Mouse (Mus musculus) intestine, postnatal 0 days (tissue): Measurements from ENCODE around the gene Alg12. TPM values are rescaled to one million over a fixed set of nuclear protein-coding genes. Genes with fewer than 3 reads are reported as not detected.
A peak's percentile ranks its signal among the peaks of the same experiment; 100 is the strongest.

Source experiments
- ATAC-seq: fragments of 200-750 bp; cut with Nextera tagmentation; 2 replicates; pipeline ENCODE4 v1.8.0; 2017; ENCODE audit warnings: mild to moderate bottlenecking, moderate TSS enrichment, moderate library complexity
- H3K27ac ChIP-seq: fragments of 300-500 bp; sonication (generic); 2 replicates; pipeline ENCODE4 v1.5.1; 2014; ENCODE audit warnings: mild to moderate bottlenecking, low read depth, low read length, moderate library complexity
- H3K27me3 ChIP-seq: fragments of 300-500 bp; sonication (generic); replicated peaks from 2 replicates; pipeline ENCODE4 v1.6.1; 2014; ENCODE audit warnings: low read length, mixed read lengths; ENCODE audit not compliant: control insufficient read depth, insufficient read depth
- H3K36me3 ChIP-seq: fragments of 300-500 bp; sonication (generic); 2 replicates; pipeline ENCODE4 v1.6.1; 2014; ENCODE audit warnings: mild to moderate bottlenecking, moderate library complexity; ENCODE audit not compliant: control insufficient read depth, insufficient read depth
- H3K4me1 ChIP-seq: fragments of 300-500 bp; sonication (generic); replicated peaks from 2 replicates; pipeline ENCODE4 v1.6.1; 2014; ENCODE audit warnings: antibody characterized with exemption, low read length, mixed read lengths; ENCODE audit not compliant: control insufficient read depth, insufficient read depth
- H3K4me2 ChIP-seq: fragments of 300-500 bp; sonication (generic); replicated peaks from 2 replicates; pipeline ENCODE4 v1.6.1; 2014; ENCODE audit warnings: low read depth, mild to moderate bottlenecking, moderate library complexity
- H3K4me3 ChIP-seq: fragments of 300-500 bp; sonication (generic); 2 replicates; pipeline ENCODE4 v1.5.1; 2014; ENCODE audit warnings: low read depth, low read length
- H3K9ac ChIP-seq: fragments of 300-500 bp; sonication (generic); 2 replicates; pipeline ENCODE4 v1.6.1; 2014; ENCODE audit warnings: mild to moderate bottlenecking, low read depth, low read length
- H3K9me3 ChIP-seq: fragments of 300-500 bp; sonication (generic); 2 replicates; pipeline ENCODE4 v1.6.1; 2016; ENCODE audit warnings: mixed run types; ENCODE audit not compliant: control insufficient read depth
- CTCF ChIP-seq: sonication (generic); IDR thresholded peaks from 2 replicates; pipeline ENCODE4 v1.5.1; 2016; ENCODE audit warnings: low read depth, mild to moderate bottlenecking, control low read depth, antibody characterized with exemption, moderate library complexity
- WGBS: fragments of 180-500 bp; shearing (Covaris S2); extraction: QIAGEN DNeasy Blood & Tissue Kit; methylation state at CpG from one replicate; pipeline ENCODE4 v1.1.7; 2014; 5-methylcytosine and 5-hydroxymethylcytosine counted together
- polyA plus RNA-seq: library from polyadenylated mRNA; unstranded; fragments of >200 nt; fragmentation: Nextera tagmentation; extraction: Ambion mirVana; gene quantifications from 2 replicates; pipeline ENCODE4 v1.2.1, GENCODE M21; 2015

The Alg12 gene
- polyA plus RNA-seq, 1 experiment from 2014 or later, result 7.3 TPM

DNA sequence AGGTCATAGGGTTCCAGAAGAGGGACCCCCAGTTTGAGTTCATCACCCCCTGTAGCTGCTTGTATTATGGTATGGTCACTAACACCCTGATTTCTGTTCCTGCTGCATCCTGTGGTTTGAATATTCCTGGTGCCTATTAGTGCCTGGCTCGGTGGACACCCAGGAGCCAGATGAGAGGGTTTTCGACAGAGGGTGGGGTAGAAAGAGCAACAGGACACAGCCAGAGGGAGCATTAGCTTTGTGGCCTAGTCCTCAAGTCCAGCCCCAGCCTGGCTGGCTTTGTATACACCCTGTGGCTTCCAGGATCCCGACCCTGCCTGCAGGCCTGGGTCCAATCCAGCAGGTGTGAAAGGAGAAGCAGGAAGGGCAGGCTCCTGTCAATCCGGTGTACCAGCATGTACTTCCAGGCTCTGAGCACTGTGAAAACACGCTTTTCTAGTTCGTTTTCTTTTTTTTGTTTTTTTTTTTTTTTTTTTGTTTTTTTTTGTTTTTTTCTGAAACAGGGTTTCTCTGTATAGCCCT, 36.8 kb upstream of the Alg12 start:
- no peaks in the 10 kb centered on the region for H3K27me3 ChIP-seq
- no peak for ATAC-seq
- peaks cover 10% of the 10 kb centered on the region for H3K4me1 ChIP-seq
- no peak overlapping the region for H3K4me2 ChIP-seq
- no peak overlapping the region for H3K9ac ChIP-seq
- TF ChIP-seq CTCF, result no peak
- H3K4me3 ChIP-seq, result no peak overlapping the region
- H3K9me3 ChIP-seq, result no peaks in the 10 kb centered on the region
- 70% methylated on average over 6 of the region's 6 CpGs for WGBS
- H3K36me3 ChIP-seq, result no peaks in the 10 kb centered on the region
- H3K27ac ChIP-seq, result no peak overlapping the region

DNA sequence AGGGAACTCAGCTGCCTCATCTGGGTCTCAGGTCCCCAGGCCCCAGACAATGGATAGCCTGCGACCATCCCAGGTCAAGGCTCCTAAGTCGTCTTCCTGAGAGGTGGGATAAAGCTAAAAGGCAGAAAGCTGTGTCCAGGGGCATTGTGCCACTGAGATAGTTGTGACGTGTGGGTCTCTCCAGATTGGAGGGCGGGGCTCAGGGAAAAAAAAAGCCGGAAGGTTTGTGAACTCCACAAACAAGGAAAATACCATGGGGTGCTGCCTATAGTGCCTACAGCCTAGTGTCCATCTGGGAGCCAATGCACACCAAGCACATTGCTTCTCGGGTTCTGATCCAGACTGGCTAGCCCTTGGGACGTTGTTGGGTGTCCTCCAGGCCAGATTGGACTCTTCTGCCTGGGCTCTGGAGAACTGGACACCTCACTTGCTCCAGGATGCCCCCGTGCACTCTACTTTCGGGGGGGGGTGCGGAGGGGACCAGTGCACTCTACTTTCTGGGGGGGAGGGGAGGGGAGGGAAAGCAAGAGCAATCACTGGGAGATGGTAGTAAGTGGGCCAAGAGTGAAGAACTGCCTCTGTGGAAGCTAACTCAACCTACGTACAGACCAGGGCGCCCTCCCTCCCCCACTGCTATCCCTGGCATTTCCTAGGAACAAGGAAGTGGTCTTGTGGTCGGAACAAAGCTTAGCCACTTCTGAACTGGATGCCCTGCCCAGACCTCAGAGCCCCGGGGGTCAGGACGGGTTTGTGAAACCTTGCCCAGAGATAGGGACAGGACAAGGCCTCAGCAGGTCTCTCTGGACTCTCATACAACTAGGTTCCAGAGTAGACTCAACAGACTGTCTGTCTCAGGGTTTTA, 36.1 kb upstream of the Alg12 start:
- Histone ChIP-seq H3K27ac (no peak overlapping the region), H3K4me2 (0 out of 2 replicates have a peak overlapping the region, but pooled peaks have one; percentile 6), H3K36me3 (no peaks in the 10 kb centered on the region), H3K27me3 (no peaks in the 10 kb centered on the region), H3K9ac (no peak overlapping the region), H3K4me1 (peaks cover 15% of the 10 kb centered on the region), H3K4me3 (no peak overlapping the region), H3K9me3 (no peaks in the 10 kb centered on the region)
- ATAC-seq, result no peak
- TF ChIP-seq CTCF, result no peak
- WGBS, result 66% methylated on average over 14 of the region's 15 CpGs

DNA sequence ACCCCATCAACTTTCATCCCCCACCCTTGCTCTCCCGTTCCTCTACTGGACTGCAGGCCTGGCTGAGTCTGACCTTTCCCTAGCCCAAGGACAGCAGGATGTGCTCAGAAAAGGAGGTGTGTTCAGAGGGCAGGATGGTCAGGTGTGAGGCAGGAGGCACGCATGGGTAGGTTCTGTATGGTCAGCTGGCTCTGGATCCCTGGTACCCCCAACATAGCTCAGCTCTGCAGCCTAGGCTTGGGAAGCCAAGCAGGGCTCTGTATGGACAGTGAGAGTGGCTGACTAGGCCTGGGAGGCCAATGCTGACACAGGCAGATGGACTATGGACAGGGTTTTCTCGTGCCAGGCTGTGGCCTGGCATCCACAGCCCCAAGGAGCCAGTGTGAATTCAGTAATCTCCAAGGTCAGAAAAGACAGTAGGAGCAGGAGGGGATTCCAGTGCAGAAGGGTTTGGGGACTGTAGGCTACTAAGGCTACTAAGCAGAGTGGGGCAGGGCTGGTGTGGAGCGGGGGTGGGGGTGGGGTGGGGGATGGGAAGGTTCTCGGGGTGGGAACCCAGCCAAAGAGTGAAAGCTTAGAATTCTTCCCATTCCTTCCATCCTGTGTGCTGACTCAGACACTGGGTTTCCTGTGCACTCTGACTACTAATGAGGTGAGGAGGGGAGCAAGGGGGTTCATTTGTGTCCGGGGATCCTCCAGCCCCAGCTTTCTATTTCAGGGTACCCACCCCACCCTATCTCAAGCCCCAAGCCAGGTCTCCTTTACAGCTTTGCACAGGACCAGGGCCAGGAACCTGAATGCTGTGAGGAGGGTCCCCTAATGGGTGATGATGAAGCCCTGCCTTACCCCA, 35.2 kb upstream of the Alg12 start:
- H3K36me3 ChIP-seq, result no peaks in the 10 kb centered on the region
- TF ChIP-seq CTCF, result no peak
- no peak overlapping the region for H3K4me3 ChIP-seq
- no peak overlapping the region for H3K9ac ChIP-seq
- 48% methylated on average over 6 of the region's 6 CpGs for WGBS
- H3K27ac ChIP-seq, result no peak overlapping the region
- H3K4me2 ChIP-seq, result 0 out of 2 replicates have a peak overlapping the region, but pooled peaks have one; percentile 6
- no peaks in the 10 kb centered on the region for H3K9me3 ChIP-seq
- no peak for ATAC-seq
- peaks cover 15% of the 10 kb centered on the region for H3K4me1 ChIP-seq
- no peaks in the 10 kb centered on the region for H3K27me3 ChIP-seq

DNA sequence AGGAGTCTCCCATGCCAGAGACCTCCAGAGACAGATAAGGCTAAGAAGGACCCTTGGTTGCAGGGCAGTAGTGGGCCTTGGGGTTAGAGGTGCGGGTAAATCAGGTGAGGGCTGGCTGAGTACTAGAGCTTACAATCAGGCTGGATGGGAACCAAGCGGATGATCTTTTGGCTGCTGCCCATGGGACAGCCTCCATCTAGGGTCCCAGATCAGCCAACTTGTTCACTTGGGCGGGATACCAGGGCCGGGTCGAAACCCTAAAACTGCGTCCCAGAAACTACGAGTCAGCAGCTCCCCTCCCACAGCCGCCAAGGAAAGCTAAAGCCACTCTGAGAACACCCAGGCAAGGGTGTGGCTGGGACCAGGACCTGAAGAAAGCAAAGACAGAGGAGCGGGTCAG, 34.0 kb upstream of the Alg12 start:
- H3K36me3 ChIP-seq, result no peaks in the 10 kb centered on the region
- no peaks in the 10 kb centered on the region for H3K9me3 ChIP-seq
- no peaks in the 10 kb centered on the region for H3K27me3 ChIP-seq
- no peak for ATAC-seq
- H3K9ac ChIP-seq, result no peak overlapping the region
- 81% methylated on average over 9 of the region's 9 CpGs for WGBS
- no peak overlapping the region for H3K4me2 ChIP-seq
- TF ChIP-seq CTCF, result no peak
- H3K4me3 ChIP-seq, result no peak overlapping the region
- no peak overlapping the region for H3K27ac ChIP-seq
- peaks cover 15% of the 10 kb centered on the region for H3K4me1 ChIP-seq

DNA sequence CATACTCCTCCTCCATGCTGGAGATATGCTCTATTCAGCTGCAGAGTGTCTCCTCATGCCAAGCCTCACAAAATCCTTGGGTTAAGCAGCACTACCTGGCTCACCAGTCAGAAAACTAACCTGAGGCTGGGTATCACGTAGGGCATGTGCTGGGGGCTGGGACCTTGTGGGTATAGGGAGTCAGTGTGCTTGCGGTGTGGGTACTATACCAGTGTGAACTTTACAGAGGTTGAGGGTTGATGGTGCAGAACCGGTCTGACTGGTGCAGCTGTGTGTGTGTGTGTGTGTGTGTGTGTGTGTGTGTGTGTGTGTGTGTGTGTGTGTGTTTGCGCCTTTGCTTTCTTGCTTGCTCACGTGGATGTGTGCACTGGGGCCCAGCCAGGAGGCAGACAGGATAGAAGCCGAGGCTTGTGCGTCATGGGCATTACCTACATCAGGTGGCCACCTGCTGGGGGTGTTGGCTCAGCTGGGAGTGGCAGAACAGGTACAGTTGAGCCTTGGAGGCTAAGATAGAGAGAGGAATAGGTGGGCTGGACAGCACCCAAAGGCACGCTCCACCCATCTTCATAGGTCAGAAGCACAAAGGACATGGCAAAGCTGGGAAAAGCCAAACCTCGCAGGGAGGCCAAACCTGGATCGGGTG, 32.5 kb upstream of the Alg12 start:
- Histone ChIP-seq H3K4me3 (no peak overlapping the region), H3K36me3 (no peaks in the 10 kb centered on the region), H3K4me2 (no peak overlapping the region; the same call in 1 of the 2 replicates), H3K9me3 (no peaks in the 10 kb centered on the region), H3K27me3 (no peaks in the 10 kb centered on the region), H3K9ac (no peak overlapping the region), H3K4me1 (peaks cover 15% of the 10 kb centered on the region), H3K27ac (peak overlapping the region; percentile 75)
- WGBS, result 33% methylated on average over 10 of the region's 10 CpGs
- ATAC-seq, result peak; percentile 86
- TF ChIP-seq CTCF, result peak; percentile 54
